Mouse (Mus musculus): ENCODE data around the gene Cebpb.

The Cebpb gene

DNA sequence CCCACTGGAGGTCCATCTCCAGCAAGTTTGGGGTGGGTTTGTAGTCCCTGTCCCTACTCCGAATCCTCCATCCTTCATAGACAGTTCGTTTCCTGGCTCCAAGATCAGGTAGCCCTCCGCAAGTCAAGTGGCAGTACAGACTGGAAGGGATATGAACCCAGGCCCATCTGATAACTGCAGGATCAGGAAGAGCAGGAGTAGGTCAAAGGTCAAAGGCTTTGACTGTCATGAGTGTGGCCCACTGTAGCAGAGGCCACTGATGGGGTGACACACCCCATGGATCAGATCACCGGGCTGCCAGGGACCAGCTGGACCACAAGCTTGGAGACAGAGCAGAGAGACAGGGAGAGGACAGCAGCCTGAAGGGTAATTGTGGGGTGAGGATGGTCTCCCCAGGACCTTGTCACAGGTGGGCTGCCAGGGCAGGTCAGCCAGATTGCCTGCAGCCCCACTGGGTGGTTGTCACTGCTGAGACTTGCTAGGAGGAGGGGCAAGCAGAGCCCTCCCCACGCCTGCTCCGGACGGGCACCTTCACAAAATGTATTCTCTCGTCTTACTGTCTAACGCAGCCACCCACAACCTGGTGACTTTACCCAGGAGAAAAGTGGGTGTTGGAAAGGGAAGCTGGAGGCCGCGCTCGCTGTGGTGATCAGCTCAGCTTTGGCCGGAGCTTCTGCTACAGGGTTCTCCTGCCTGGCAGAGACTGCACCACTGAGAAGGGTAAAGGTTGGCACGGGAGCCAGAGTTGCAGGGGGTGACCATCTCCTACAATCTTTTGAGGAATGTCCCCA is 3.4 kb downstream of the Cebpb start:
- no peak for DNase-seq (ENCODE audit: low read depth, low spot score)

DNA sequence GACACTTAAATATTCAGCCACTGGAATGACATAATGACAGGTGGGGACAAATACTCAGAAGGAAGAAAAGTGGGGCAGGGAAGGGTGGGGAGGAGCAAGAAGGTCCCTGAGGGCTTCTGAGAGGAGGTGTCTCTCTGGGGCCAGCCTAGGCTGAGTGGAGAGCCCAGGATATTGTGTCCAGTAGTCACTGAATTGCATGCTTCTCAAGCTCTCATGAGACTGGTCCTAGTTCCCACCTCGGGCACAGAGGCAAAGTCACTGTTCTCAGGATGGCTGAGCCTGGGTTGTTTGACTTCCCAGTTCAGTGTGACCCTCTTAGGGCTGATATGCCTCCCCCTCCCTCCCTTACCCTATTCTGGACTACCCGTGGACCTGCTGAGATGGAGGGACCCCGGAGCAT is 4.1 kb downstream of the Cebpb start:
- DNase-seq (ENCODE audit: low read depth, low spot score) = no peak

GRCm38 (mm10) chr2:167693540-167693939 is 4.8 kb downstream of the Cebpb start:
- DNase-seq (ENCODE audit: low read depth, low spot score) = no peak

GRCm38 (mm10) chr2:167694244-167694643 is 5.5 kb downstream of the Cebpb start:
- DNase-seq (ENCODE audit: low read depth, low spot score) = no peak

GRCm38 (mm10) chr2:167694963-167695362 is 6.2 kb downstream of the Cebpb start:
- DNase-seq (ENCODE audit: low read depth, low spot score) = no peak

- DNase-seq (ENCODE audit: low read depth, low spot score) = no peak
These were observed 6.8 kb downstream of the Cebpb start for GRCm38 (mm10) chr2:167695491-167695890.

- no peak for DNase-seq (ENCODE audit: low read depth, low spot score)
These were observed 7.4 kb downstream of the Cebpb start for GRCm38 (mm10) chr2:167696143-167696542.

DNA sequence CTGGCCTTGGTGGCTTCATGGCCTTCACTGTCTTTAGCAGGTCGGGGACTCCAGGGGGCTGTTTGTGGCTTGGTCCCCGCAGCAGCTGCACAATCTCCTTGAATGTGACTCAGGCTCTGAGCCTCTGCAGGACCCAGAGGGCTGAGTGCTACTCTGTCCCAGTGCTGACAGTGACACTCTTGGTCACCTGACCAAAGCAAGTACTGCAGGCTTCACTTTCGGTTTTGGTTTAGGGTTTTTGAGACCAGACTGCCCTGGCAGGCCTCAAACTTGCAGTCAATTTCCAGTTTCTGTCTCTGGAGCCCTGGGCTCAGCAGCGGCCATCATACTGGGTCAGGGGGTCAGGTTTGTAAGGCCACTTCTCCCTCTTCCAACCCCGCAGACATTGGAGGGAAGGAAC is 9.2 kb downstream of the Cebpb start:
- no peak for DNase-seq (ENCODE audit: low read depth, low spot score)

- no peak for DNase-seq (ENCODE audit: low read depth, low spot score)
These were observed 11.3 kb downstream of the Cebpb start for GRCm38 (mm10) chr2:167700018-167700417.

- no peak for DNase-seq (ENCODE audit: low read depth, low spot score)
These were observed 12.8 kb downstream of the Cebpb start for GRCm38 (mm10) chr2:167701472-167701871.

- DNase-seq (ENCODE audit: low read depth, low spot score) = no peak
These were observed 13.4 kb downstream of the Cebpb start for GRCm38 (mm10) chr2:167702126-167702525.

DNA sequence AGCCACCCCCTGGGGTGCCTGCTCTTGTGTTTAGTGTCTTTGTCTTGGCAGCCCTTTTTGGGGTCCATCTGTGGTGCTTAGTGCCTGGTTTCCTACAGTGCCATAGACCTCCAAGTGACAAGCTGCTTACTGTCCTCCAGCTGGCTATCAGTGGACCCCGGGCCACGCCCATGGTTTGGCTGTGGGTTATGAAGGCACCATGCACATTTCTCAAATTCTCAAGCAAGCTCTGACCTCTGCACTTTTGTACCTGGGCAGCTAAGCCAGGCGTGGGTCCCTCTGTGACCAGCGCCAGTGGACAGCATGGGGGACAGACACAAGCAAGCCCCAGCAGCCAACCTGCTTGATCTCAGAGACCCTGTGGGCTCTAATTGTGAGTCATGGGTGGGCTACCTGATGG is 15.7 kb downstream of the Cebpb start:
- no peak for DNase-seq (ENCODE audit: low read depth, low spot score)

DNA sequence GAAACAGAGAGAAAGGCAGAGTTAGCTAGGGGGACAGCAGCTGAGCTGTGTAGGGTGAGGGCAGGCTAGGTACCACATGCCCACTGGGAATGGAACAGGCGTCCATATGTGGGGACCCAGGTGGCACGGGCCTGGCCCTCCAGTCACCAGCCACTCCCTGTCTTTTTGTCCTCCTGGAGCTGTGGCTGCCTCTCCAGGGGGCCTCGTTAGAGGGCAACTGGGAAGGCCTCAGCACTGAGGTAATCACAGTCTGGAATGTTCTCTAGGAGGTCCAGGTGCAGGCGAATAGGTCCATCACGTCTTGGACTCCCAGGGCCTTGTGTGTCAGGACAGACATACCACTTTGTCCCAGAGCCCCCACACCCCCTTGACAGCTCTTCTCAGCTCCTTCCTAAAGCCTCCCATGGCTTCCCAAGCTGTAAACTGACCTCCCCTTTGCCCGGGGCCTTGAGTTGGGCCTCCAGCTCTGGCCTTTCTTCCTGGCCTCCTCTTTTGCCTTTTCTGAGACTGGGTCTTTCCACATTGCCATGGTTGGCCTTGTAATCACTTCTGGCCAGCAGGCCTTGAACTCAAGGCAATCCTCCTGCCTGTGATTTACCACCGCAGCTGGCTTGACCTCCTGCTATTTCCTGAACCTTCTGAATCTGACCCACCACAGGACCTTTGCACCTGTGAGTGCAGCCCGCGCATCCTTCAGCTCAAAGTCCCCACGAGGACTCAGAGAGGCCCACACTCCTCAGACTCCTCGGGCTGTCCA is 17.6 kb downstream of the Cebpb start:
- DNase-seq (ENCODE audit: low read depth, low spot score) = no peak

GRCm38 (mm10) chr2:167708373-167708772 is 19.7 kb downstream of the Cebpb start:
- DNase-seq (ENCODE audit: low read depth, low spot score) = no peak

GRCm38 (mm10) chr2:167709969-167710368 is 21.3 kb downstream of the Cebpb start:
- no peak for DNase-seq (ENCODE audit: low read depth, low spot score)

DNA sequence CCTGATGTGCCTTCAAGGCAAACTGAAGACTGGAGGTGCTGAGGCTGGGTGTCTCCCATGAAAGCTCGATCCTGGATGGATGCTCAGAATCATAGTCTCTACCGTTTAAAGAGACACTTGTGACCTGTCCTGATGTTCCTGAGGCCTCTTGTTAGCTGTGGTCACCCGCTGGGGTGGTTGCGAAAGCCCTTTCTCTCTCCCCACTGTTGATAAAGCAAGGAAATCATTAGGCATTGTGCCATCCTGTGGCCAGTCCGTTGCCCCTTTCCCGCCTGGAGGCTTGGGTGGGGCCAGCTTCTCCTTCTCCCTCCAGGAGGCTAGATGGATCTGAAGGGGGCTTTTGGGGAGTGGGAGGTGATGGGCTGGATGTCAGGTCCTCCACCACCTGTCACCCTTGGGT is 21.9 kb downstream of the Cebpb start:
- no peak for DNase-seq (ENCODE audit: low read depth, low spot score)

GRCm38 (mm10) chr2:167712872-167713821 is 24.4 kb downstream of the Cebpb start:
- no peak for DNase-seq (ENCODE audit: low read depth, low spot score)

GRCm38 (mm10) chr2:167714298-167714697 is 25.6 kb downstream of the Cebpb start:
- DNase-seq (ENCODE audit: low read depth, low spot score) = no peak

DNA sequence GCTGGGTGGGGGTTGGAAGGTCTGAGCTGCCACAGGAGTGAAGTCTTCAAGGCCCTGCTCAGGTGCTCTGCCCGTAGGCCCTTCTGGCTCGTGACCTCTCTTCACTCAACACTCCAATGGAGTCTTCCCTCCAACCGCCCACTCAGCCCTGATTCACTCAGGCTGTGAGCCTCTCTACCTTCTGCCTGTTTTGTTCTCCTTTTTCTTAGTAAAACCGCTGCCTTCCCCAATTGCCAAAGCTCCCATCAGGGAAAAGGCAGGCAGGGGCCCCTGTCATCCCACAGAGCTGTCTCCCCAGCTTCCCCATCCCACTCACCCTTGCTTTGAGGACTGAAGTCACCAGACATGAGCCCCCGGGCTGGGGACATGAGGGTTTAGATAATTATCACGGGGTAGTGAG is 26.3 kb downstream of the Cebpb start:
- no peak for DNase-seq (ENCODE audit: low read depth, low spot score)

GRCm38 (mm10) chr2:167717208-167717607 is 28.5 kb downstream of the Cebpb start:
- no peak for DNase-seq (ENCODE audit: low read depth, low spot score)

DNA sequence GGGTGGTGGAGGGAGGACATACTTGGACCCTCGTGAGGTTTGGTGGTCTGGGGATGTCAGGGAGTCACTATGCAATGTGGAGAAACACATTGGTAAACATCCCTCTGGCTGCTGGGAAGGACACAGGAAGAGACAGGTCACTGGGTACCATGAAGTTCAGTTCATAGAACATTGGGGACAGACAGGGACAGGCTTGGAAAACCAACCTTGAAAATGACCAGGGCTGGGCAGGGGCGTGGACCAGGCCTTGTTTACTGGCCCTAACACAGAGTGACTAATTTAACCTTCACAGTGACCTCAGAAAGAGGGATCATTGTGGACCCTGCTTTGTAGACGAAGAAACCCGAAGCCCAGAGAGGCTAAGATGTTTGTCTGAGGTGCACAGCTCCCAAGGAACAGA is 30.8 kb downstream of the Cebpb start:
- no peak for DNase-seq (ENCODE audit: low read depth, low spot score)
